Mouse (Mus musculus): Measurements from ENCODE around the gene Pik3c2b.

- no peak for TF ChIP-seq MYOD1 (IDR thresholded peaks at IDR 0.05; ENCODE audit: control insufficient read depth, insufficient read length, low read depth)
- no peak for TF ChIP-seq CTCF (IDR thresholded peaks at IDR 0.05; ENCODE audit: control insufficient read depth, insufficient read depth, insufficient read length)
- no peak for TF ChIP-seq MAX (IDR thresholded peaks at IDR 0.05)
Observed at GRCm38 (mm10) chr1:133074541-133074940, 29.1 kb downstream of the Pik3c2b start.

Data from C2C12 (cell line).